Mouse (Mus musculus) neural tube, embryonic 13.5 days (tissue): ENCODE results near the gene Gpr108. TPM values are rescaled to one million over a fixed set of nuclear protein-coding genes. Genes with fewer than 3 reads are reported as not detected.
A peak's percentile ranks its signal among the peaks of the same experiment; 100 is the strongest.

Source experiments
- ATAC-seq: fragments of 200-750 bp; cut with Nextera tagmentation; 2 replicates; pipeline ENCODE4 v1.8.0; 2017; ENCODE audit warnings: low read depth, mild to moderate bottlenecking, moderate TSS enrichment, moderate library complexity
- H3K27ac ChIP-seq: fragments of 300-500 bp; sonication (generic); replicated peaks from 2 replicates; pipeline ENCODE4 v1.5.1; 2015; ENCODE audit warnings: moderate library complexity, mild to moderate bottlenecking, inconsistent platforms
- H3K27me3 ChIP-seq: fragments of 300-500 bp; sonication (generic); 2 replicates; pipeline ENCODE4 v1.6.1; 2015; ENCODE audit warnings: mild to moderate bottlenecking, inconsistent platforms
- H3K36me3 ChIP-seq: fragments of 300-500 bp; sonication (generic); 2 replicates; pipeline ENCODE4 v1.6.1; 2015; ENCODE audit warnings: mild to moderate bottlenecking, inconsistent platforms
- H3K4me1 ChIP-seq: fragments of 300-500 bp; sonication (generic); replicated peaks from 2 replicates; pipeline ENCODE4 v1.6.1; 2015; ENCODE audit warnings: inconsistent platforms
- H3K4me2 ChIP-seq: fragments of 300-500 bp; sonication (generic); 2 replicates; pipeline ENCODE4 v1.6.1; 2015; ENCODE audit warnings: inconsistent platforms, mild to moderate bottlenecking, moderate library complexity
- H3K4me3 ChIP-seq: fragments of 300-500 bp; sonication (generic); 2 replicates; pipeline ENCODE4 v1.5.1; 2015; ENCODE audit warnings: mild to moderate bottlenecking, inconsistent platforms
- H3K9ac ChIP-seq: fragments of 300-500 bp; sonication (generic); 2 replicates; pipeline ENCODE4 v1.6.1; 2015; ENCODE audit warnings: moderate library complexity, mild to moderate bottlenecking, inconsistent platforms
- H3K9me3 ChIP-seq: fragments of 300-500 bp; sonication (generic); 2 replicates; pipeline ENCODE4 v1.6.1; 2016; ENCODE audit warnings: inconsistent platforms
- WGBS: fragments of 180-500 bp; shearing (Covaris S2); methylation state at CpG from one replicate; pipeline ENCODE4 v1.1.7; 2015; 5-methylcytosine and 5-hydroxymethylcytosine counted together
- polyA plus RNA-seq: library from polyadenylated mRNA; unstranded; fragments of >200 nt; fragmentation: Nextera tagmentation; extraction: Ambion mirVana; gene quantifications from 2 replicates; pipeline ENCODE4 v1.2.1, GENCODE M21; 2015

Gpr108 gene
- polyA plus RNA-seq = 23.8 and 24.8 TPM in 2 replicates

DNA sequence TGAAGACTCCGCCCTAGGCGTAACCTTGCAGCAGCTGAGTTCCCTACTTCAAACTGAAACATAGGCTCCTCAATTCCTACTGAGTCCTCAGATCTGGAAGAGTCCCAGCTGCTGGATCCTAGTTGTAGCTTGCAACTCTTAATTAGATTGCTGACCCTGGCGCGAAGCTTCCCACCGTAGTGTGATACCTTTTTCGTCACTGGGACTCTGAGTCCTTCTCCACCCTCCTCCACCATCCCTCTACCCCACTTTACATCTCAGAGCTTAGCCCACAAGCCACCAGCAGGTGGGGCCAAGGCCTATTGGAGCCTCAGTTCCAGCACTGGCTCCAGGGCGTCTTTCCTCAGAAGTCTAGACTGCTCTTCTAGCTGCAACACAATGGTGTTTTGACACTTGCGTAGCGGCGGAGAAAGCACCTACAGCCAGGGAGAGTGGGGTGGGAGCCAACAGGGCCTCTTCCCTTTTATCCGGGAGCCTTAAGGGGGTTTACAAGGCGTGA lies at the start of gene Gpr108:
Gene Gpr108 (minus strand): TSS at position 246 of the 499 bp plus-strand sequence.
- Histone ChIP-seq H3K9me3 (no peaks in the 10 kb centered on the region), H3K4me3 (peak within 1 kb of the TSS; percentile 60), H3K27ac (peak within 1 kb of the TSS; percentile 96), H3K9ac (peak within 1 kb of the TSS; percentile 82), H3K27me3 (no peaks in the 10 kb centered on the region), H3K4me1 (peaks cover 39% of the 10 kb centered on the region), H3K36me3 (peaks cover 8% of the 10 kb centered on the region; the same call in 1 of the 2 replicates), H3K4me2 (peak within 1 kb of the TSS; percentile 91)
- ATAC-seq = peak; percentile 76
- under 1% methylated on average over 12 of the region's 12 CpGs for WGBS

DNA sequence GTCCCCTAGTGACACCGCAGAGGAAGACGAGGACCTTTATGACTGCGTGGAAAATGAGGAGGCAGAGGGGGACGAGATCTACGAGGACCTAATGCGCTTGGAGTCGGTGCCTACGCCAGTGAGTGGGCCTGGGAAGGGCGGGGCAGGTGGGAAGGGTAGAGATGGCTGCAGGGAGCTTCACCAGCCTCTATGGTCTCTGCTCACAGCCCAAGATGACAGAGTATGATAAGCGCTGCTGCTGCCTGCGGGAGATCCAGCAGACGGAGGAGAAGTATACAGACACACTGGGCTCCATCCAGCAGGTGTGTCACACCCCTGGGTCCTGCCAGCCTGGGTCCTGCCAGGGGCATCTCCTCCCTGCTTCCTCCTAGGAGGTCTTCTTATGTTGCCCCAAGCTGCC lies 48.8 kb upstream of the Gpr108 start:
- Histone ChIP-seq H3K4me3 (no peak overlapping the region), H3K36me3 (no peaks in the 10 kb centered on the region), H3K4me2 (no peak overlapping the region), H3K9me3 (no peaks in the 10 kb centered on the region), H3K27me3 (no peaks in the 10 kb centered on the region), H3K9ac (no peak overlapping the region), H3K4me1 (no peaks in the 10 kb centered on the region), H3K27ac (no peak overlapping the region)
- ATAC-seq = no peak
- 90% methylated on average over 12 of the region's 12 CpGs for WGBS

DNA sequence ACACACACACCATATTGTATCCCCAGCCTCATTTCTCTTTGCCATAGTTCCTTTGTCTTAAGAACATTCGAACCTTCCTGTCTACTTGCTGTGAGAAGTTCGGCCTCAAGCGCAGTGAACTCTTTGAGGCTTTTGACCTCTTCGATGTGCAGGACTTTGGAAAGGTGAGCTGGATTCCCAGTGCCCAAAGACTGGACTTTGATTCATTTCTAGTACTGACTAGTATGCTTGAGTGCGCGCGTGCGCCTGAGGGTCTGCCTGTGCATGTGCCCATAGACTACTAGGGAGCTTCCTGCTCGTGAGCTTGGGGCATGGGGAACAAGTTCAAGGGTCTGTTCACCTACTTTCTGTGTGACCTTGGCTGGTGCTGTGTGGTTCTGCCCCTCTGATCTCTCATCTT lies 47.7 kb upstream of the Gpr108 start:
- Histone ChIP-seq H3K4me3 (no peak overlapping the region), H3K4me2 (no peak overlapping the region), H3K9me3 (no peaks in the 10 kb centered on the region), H3K27me3 (no peaks in the 10 kb centered on the region), H3K4me1 (no peaks in the 10 kb centered on the region), H3K27ac (no peak overlapping the region), H3K36me3 (no peaks in the 10 kb centered on the region), H3K9ac (no peak overlapping the region)
- no peak for ATAC-seq
- 92% methylated on average over 9 of the region's 9 CpGs for WGBS

DNA sequence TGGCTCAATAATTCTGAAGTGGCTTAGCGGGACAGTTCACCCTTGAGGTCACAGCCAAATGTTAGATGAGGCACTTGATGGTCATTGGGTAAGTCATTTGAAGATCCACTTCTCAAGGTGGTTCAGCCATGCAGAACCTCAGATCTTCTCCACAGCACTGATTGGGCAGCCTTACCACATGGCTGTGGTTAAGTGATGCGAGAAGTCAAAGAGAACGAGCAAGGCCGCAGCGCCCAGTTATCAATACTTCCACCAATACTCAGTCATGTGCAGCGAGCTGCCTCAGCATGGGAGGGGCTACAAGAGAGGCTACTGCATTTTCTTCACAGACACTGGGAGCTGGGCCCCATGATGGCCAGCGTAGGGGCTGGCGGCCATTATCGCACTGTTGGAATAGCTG lies 44.7 kb upstream of the Gpr108 start:
- H3K27ac ChIP-seq = no peak overlapping the region
- H3K36me3 ChIP-seq = no peaks in the 10 kb centered on the region
- H3K9ac ChIP-seq = no peak overlapping the region
- WGBS = 90% methylated on average over 9 of the region's 9 CpGs
- H3K4me1 ChIP-seq = no peaks in the 10 kb centered on the region
- H3K4me3 ChIP-seq = no peak overlapping the region
- ATAC-seq = no peak
- H3K9me3 ChIP-seq = no peaks in the 10 kb centered on the region
- no peaks in the 10 kb centered on the region for H3K27me3 ChIP-seq
- no peak overlapping the region for H3K4me2 ChIP-seq

DNA sequence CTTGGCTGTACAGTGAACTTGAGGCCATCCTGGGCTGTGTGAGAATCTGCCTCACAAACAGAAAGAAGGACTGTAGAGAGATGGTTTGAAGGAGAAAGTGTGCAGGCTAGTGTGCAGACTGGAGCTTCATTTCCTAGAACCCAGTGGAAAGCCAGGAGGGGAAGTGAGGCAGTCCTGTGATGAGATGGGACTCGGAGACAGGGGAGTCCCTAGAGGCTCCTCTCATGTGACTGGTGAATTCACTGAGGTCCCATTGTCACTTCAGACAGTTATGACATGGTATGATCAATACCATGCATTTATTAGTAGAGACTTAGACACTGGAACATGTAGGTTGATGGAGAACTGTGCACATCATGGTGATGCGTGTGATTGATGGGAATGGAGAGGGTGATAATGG lies 44.1 kb upstream of the Gpr108 start:
- Histone ChIP-seq H3K9me3 (no peaks in the 10 kb centered on the region), H3K9ac (no peak overlapping the region), H3K4me1 (no peaks in the 10 kb centered on the region), H3K4me3 (no peak overlapping the region), H3K36me3 (no peaks in the 10 kb centered on the region), H3K27me3 (no peaks in the 10 kb centered on the region), H3K27ac (no peak overlapping the region), H3K4me2 (no peak overlapping the region)
- WGBS = 86% methylated on average over 2 of the region's 2 CpGs
- no peak for ATAC-seq

DNA sequence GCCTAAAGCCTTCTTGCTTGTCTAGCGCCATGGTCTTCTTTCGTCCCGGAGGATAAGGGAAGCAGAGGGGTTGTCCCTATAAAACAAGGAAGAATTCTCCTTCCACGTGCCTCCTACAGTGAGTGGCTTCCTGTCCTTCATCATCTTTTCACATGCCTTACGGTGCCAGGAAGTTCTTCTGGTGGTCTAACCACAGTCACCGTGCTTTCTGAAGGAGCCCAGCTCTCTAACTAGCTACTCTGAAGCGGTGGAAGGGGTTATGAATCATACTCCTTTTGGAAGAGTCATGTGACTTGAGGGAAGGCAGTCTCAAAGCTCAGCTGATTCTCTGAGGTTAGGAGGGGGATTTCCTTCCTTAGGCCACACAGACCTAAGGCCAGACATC lies 42.4 kb upstream of the Gpr108 start:
- Histone ChIP-seq H3K4me1 (no peaks in the 10 kb centered on the region), H3K27ac (no peak overlapping the region), H3K4me2 (no peak overlapping the region), H3K9ac (no peak overlapping the region), H3K9me3 (no peaks in the 10 kb centered on the region), H3K4me3 (no peak overlapping the region), H3K36me3 (no peaks in the 10 kb centered on the region), H3K27me3 (no peaks in the 10 kb centered on the region)
- WGBS = 86% methylated on average over 7 of the region's 7 CpGs
- no peak for ATAC-seq

DNA sequence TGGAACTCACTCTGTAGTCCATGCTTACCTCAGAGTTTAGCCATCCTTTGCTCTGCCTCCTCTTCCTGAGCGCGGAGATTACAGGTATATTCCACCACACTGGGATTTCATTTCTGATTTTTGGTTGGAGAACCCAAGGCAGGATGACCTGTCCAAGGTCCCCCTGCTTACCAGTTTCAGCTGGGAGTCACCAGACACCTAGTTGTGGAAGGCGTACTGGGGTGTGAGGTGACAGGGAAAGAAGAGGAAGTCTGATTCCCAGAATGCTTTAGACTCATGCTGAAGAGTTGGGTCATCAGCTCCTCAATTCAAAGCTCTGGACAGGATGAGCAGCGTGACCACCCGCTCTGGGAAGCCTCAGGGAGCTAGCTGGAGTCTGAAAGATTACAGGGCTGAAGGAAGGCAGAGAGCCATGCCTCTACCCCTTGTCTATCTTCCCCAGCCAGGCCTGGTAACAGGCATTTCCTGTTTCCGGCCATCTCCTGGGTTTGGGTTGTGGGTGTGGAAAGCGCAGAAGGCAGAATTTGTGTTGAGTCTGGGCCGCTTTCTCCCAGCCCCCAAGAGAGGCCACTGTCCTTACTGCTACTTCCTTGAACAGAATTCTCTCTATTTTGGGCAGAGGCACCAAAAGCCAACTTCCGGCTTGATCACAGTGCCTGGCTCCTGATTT lies 41.9 kb upstream of the Gpr108 start:
- no peak overlapping the region for H3K4me2 ChIP-seq
- WGBS = 91% methylated on average over 9 of the region's 9 CpGs
- no peak overlapping the region for H3K4me3 ChIP-seq
- H3K9ac ChIP-seq = no peak overlapping the region
- no peaks in the 10 kb centered on the region for H3K4me1 ChIP-seq
- no peaks in the 10 kb centered on the region for H3K36me3 ChIP-seq
- ATAC-seq = no peak
- H3K9me3 ChIP-seq = no peaks in the 10 kb centered on the region
- H3K27ac ChIP-seq = no peak overlapping the region
- H3K27me3 ChIP-seq = no peaks in the 10 kb centered on the region

DNA sequence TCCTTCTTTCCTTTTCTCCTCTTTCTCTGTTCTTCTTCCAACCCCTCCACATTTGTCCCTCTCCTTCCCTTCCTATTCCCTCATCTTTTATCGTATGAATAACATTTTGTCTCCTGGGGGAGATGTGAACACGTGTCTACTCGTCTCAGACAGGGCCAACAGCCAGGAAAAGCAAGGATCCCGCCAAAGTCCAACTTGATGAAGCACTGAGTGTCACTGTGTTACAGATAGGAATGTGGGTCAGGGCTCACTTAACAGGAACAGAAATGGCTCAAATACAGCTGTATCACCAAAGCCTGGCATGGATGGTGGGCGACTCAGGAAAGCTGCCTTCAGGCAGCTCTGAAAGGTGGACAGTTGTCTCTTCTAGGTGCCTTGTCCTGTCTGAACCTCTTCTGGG lies 41.0 kb upstream of the Gpr108 start:
- Histone ChIP-seq H3K9me3 (no peaks in the 10 kb centered on the region), H3K4me2 (no peak overlapping the region), H3K27ac (no peak overlapping the region), H3K27me3 (no peaks in the 10 kb centered on the region), H3K36me3 (no peaks in the 10 kb centered on the region), H3K9ac (no peak overlapping the region), H3K4me3 (no peak overlapping the region), H3K4me1 (no peaks in the 10 kb centered on the region)
- no peak for ATAC-seq
- 81% methylated on average over 5 of the region's 5 CpGs for WGBS

DNA sequence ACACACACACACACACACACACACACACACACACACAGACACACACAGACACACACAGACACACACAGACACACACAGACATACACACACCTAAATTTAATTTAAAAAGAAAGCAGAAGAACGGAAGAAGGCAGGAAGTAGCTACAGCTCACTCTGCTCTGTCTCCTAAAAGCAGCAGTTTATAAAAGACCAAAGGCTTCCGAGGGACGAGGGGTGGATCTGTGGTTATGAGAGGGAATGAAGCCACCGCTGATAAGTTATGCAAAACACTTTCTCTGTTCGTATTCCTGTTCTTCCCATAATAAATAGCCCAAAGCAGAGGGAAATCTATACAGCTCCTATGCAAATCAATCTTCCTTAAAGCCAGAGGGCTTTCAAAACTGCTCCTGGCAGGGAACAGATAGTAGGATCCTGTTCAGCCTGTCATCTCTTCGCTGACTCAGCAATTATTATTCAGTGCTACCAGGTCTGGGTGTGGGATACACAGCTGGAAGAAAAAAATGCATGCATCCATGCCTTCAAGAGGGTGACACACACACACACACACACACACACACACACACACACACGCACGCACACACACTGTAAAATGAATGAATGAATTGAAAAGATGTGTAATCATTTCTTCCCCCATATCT lies 38.6 kb upstream of the Gpr108 start:
- H3K4me3 ChIP-seq = no peak overlapping the region
- no peaks in the 10 kb centered on the region for H3K36me3 ChIP-seq
- WGBS = 75% methylated on average over 8 of the region's 8 CpGs
- no peaks in the 10 kb centered on the region for H3K4me1 ChIP-seq
- H3K4me2 ChIP-seq = no peak overlapping the region
- no peak for ATAC-seq
- no peak overlapping the region for H3K27ac ChIP-seq
- no peak overlapping the region for H3K9ac ChIP-seq
- no peaks in the 10 kb centered on the region for H3K27me3 ChIP-seq
- no peaks in the 10 kb centered on the region for H3K9me3 ChIP-seq

DNA sequence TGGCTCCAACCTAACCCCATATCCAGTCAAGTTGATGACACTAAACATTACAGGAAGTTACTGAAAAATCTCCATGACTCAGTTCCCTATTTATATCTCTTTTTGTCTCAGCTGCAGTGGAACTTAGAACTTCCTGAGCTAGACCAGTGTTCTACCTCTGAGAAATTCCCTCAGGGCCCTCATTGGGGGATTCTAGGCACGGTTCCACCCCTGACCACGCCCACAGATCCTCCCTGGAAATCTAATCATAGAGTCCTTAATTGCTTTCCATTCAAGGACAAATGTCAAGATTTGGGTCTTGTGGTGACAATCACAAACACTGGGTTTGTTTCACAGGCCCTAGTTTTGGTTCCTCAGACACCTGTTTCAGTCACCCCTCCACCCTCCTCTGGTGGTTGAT lies 36.8 kb upstream of the Gpr108 start:
- H3K4me3 ChIP-seq = no peak overlapping the region
- ATAC-seq = no peak
- no peak overlapping the region for H3K9ac ChIP-seq
- H3K27ac ChIP-seq = no peak overlapping the region
- no peaks in the 10 kb centered on the region for H3K36me3 ChIP-seq
- no peak overlapping the region for H3K4me2 ChIP-seq
- 72% methylated on average over 2 of the region's 2 CpGs for WGBS
- no peaks in the 10 kb centered on the region for H3K9me3 ChIP-seq
- no peaks in the 10 kb centered on the region for H3K27me3 ChIP-seq
- no peaks in the 10 kb centered on the region for H3K4me1 ChIP-seq

DNA sequence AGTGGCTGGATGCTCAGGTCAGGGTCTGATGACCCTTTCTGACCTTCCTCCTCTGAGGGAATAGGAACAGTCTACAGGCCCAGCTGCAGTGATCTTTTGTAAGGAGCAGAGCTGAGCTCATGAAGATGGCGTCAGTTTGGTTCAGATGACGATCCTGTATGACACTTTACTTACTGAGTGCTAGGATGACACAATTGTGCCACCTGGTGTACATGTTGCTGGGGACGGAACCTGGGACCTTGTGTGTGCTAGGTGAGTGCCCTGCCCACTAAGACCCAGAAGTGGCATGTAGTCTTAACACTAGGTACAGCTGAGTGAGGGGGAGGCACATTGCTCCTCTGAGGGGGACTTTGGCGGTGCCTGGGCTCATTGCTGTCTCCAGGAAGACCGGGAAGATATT lies 35.7 kb upstream of the Gpr108 start:
- H3K9ac ChIP-seq = no peak overlapping the region
- ATAC-seq = no peak
- no peaks in the 10 kb centered on the region for H3K4me1 ChIP-seq
- H3K4me2 ChIP-seq = no peak overlapping the region
- no peaks in the 10 kb centered on the region for H3K9me3 ChIP-seq
- H3K27ac ChIP-seq = no peak overlapping the region
- peaks cover 6% of the 10 kb centered on the region; the same call in 1 of the 2 replicates for H3K27me3 ChIP-seq
- H3K36me3 ChIP-seq = no peaks in the 10 kb centered on the region
- WGBS = 76% methylated on average over 5 of the region's 5 CpGs
- no peak overlapping the region for H3K4me3 ChIP-seq

DNA sequence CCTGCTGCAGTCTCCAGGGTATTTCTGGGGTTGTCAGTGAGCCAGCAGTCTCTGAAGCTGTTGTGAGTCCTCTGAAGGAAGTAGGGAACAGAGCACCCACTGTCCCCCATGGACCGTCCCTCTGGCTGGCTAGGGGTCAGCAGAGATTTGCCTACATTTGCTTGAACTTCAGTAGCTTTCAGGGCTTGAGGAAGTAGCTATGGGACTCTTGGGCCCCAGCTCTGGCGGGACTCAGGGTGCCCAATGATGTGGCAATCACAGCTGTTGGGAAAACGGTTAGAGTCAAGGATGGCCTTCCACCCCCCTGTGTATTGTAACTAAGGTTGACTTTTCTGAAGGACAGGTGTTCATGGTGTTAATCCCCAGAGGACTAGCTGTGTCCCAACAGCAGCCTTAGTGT lies 32.2 kb upstream of the Gpr108 start:
- Histone ChIP-seq H3K9ac (no peak overlapping the region), H3K36me3 (no peaks in the 10 kb centered on the region), H3K27me3 (peaks cover 17% of the 10 kb centered on the region), H3K4me1 (peaks cover 17% of the 10 kb centered on the region), H3K9me3 (no peaks in the 10 kb centered on the region), H3K27ac (no peak overlapping the region), H3K4me3 (no peak overlapping the region), H3K4me2 (no peak overlapping the region)
- no peak for ATAC-seq
- 80% methylated on average over 3 of the region's 3 CpGs for WGBS
